7 mouse cellular contexts compared by ENCODE assay signal in the genomic region with DNA sequence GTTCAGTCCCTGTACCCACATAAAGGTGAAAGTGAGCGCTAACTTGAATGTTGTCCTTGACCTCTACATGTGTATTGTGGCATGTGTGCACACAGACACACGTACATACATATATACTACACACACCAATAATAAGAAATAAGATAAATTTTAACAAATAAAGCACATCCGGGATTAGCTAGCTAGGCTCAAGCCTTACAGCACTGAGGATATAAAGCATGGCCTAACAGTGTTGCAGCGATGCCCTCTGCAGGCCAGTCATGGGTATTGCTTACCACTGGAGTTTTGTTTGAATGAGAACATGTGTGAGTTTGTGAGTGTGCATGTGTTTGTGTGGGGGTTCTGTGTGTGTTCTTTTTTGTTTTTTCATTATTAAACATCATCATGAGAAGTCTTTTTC. TPM values are rescaled to one million over a fixed set of nuclear protein-coding genes. Genes with fewer than 3 reads are reported as not detected.
DNase-seq lines count a peak whose midpoint lies in the region; ATAC-seq and TF ChIP-seq lines count a peak whose summit lies in the region.

No protein-coding gene starts in this region.

- H3K4me2 ChIP-seq in hindbrain, postnatal 0 days (ENCODE audit: low read depth, low read length) = no peak overlapping the region
- no peak overlapping the region for H3K4me2 ChIP-seq in midbrain, postnatal 0 days (ENCODE audit: low read depth, low read length, poor library complexity, severe bottlenecking)

- ATAC-seq in G1E (ENCODE audit: extremely low read depth, insufficient number of reproducible peaks, low FRiP score, poor library complexity, severe bottlenecking) = peak; percentile 61
- peak; percentile 75 for ATAC-seq in hindbrain, postnatal 0 days
- peak; percentile 71; the same call in 1 of the 2 replicates for ATAC-seq in midbrain, postnatal 0 days (ENCODE audit: low FRiP score)

- H3K27ac ChIP-seq in hindbrain, postnatal 0 days = no peak overlapping the region
- no peak overlapping the region for H3K27ac ChIP-seq in midbrain, postnatal 0 days (ENCODE audit: low read depth, low read length)

- DNase-seq in layer of hippocampus, postnatal 10 days (ENCODE audit: low spot score in 2 of 2) = peak; percentile 42 to 53
- DNase-seq in layer of hippocampus, adult 9-11 months = no peak
- no peak for DNase-seq in G1E (ENCODE audit: low spot score)
- DNase-seq in c-Kit-positive CD71-positive TER-119-positive erythroid progenitor cells, embryonic 14.5 days (ENCODE audit: low spot score) = peak; percentile 6
- DNase-seq in hindbrain, postnatal 0 days (ENCODE audit: low spot score) = peak; percentile 69
- DNase-seq in midbrain, postnatal 0 days (ENCODE audit: low spot score) = peak; percentile 69
- no peak for DNase-seq in gastrocnemius, adult 18-20 months (ENCODE audit: low spot score)

- no peaks in the 10 kb centered on the region for H3K4me1 ChIP-seq in G1E (ENCODE audit: insufficient read depth, low read depth, low read length)
- no peaks in the 10 kb centered on the region for H3K4me1 ChIP-seq in hindbrain, postnatal 0 days (ENCODE audit: insufficient read depth, low read length)
- no peaks in the 10 kb centered on the region for H3K4me1 ChIP-seq in midbrain, postnatal 0 days (ENCODE audit: insufficient read depth, low read length)

- peaks cover 56% of the 10 kb centered on the region for H3K36me3 ChIP-seq in G1E (replicated peaks)
- peaks cover 30% of the 10 kb centered on the region for H3K36me3 ChIP-seq in hindbrain, postnatal 0 days (ENCODE audit: insufficient read depth, low read length)
- peaks cover 23% of the 10 kb centered on the region for H3K36me3 ChIP-seq in midbrain, postnatal 0 days (ENCODE audit: insufficient read depth, low read length)

- no peaks in the 10 kb centered on the region for H3K9me3 ChIP-seq in G1E (replicated peaks)
- H3K9me3 ChIP-seq in hindbrain, postnatal 0 days (ENCODE audit: low read length) = no peaks in the 10 kb centered on the region
- no peaks in the 10 kb centered on the region for H3K9me3 ChIP-seq in midbrain, postnatal 0 days (ENCODE audit: low read length)

- no peaks in the 10 kb centered on the region for H3K27me3 ChIP-seq in G1E (ENCODE audit: insufficient read depth, low read length)
- H3K27me3 ChIP-seq in hindbrain, postnatal 0 days (ENCODE audit: insufficient read depth, low read length) = no peaks in the 10 kb centered on the region
- no peaks in the 10 kb centered on the region for H3K27me3 ChIP-seq in midbrain, postnatal 0 days (ENCODE audit: insufficient read depth, low read length)

- peak; percentile 83 for TF ChIP-seq CTCF in G1E (IDR thresholded peaks at IDR 0.05; ENCODE audit: low read depth, low read length)
- peak; percentile 87 for TF ChIP-seq CTCF in hindbrain, postnatal 0 days (IDR thresholded peaks at IDR 0.05; ENCODE audit: low read depth)
- peak; percentile 92 for TF ChIP-seq CTCF in midbrain, postnatal 0 days (IDR thresholded peaks at IDR 0.05)

- H3K9ac ChIP-seq in hindbrain, postnatal 0 days (replicated peaks; ENCODE audit: low read length) = no peak overlapping the region
- no peak overlapping the region for H3K9ac ChIP-seq in midbrain, postnatal 0 days (replicated peaks; ENCODE audit: low read length, poor library complexity, severe bottlenecking)

- WGBS in hindbrain, postnatal 0 days = 66% methylated on average over 4 of the region's 4 CpGs
- 73% methylated on average over 4 of the region's 4 CpGs for WGBS in midbrain, postnatal 0 days

- no peak overlapping the region for H3K4me3 ChIP-seq in G1E (ENCODE audit: low read depth, low read length)
- no peak overlapping the region for H3K4me3 ChIP-seq in hindbrain, postnatal 0 days (ENCODE audit: low read length)
- no peak overlapping the region for H3K4me3 ChIP-seq in midbrain, postnatal 0 days (ENCODE audit: low read depth, low read length)

RNA-seq across cellular contexts. Expression of a gene that starts 47.2 kb away (rescaled TPM):
- 100 to 1,000 TPM; 125 to 134 TPM for total RNA-seq in layer of hippocampus, postnatal 10 days (2021)
- 32.7 and 33.7 TPM in 2 replicates for total RNA-seq in G1E (2014; fragmentation: Nextera tagmentation)
- total RNA-seq in G1E (2017) = 28.2 and 28.3 TPM in 2 replicates
- polyA plus RNA-seq in G1E (2012) = 6.0 and 8.4 TPM in 2 replicates
- total RNA-seq in hindbrain, postnatal 0 days (2014; rRNA removed) = 120 and 124 TPM in 2 replicates
- polyA plus RNA-seq in hindbrain, postnatal 0 days (2015; fragmentation: Nextera tagmentation; extraction: Ambion mirVana) = 81.7 and 86.5 TPM in 2 replicates
- 150 and 156 TPM in 2 replicates for total RNA-seq in midbrain, postnatal 0 days (2014; rRNA removed)
- polyA plus RNA-seq in midbrain, postnatal 0 days (2015; fragmentation: Nextera tagmentation; extraction: Ambion mirVana) = 92.3 and 94.1 TPM in 2 replicates
- total RNA-seq in gastrocnemius, adult 18-20 months (2021) = 10 to 100 TPM; 60.1 to 60.9 TPM

RNA-seq across cellular contexts. Expression of a gene that starts 48.6 kb away (rescaled TPM):
- 1 to 10 TPM; 7.0 to 8.5 TPM for total RNA-seq in layer of hippocampus, postnatal 10 days (2021)
- 30.4 and 34.8 TPM in 2 replicates for total RNA-seq in G1E (2014; fragmentation: Nextera tagmentation)
- total RNA-seq in G1E (2017) = 31.2 and 33.2 TPM in 2 replicates
- polyA plus RNA-seq in G1E (2012) = 4.6 and 8.0 TPM in 2 replicates
- 3.9 and 6.2 TPM in 2 replicates for total RNA-seq in hindbrain, postnatal 0 days (2014; rRNA removed)
- polyA plus RNA-seq in hindbrain, postnatal 0 days (2015; fragmentation: Nextera tagmentation; extraction: Ambion mirVana) = 12.0 and 13.1 TPM in 2 replicates
- total RNA-seq in midbrain, postnatal 0 days (2014; rRNA removed) = 3.9 and 6.9 TPM in 2 replicates
- polyA plus RNA-seq in midbrain, postnatal 0 days (2015; fragmentation: Nextera tagmentation; extraction: Ambion mirVana) = 9.8 and 10.6 TPM in 2 replicates
- 1 to 10 TPM; 4.0 to 4.9 TPM for total RNA-seq in gastrocnemius, adult 18-20 months (2021)

Comparison
In these comparisons a context has a peak if more than half of its experiments do, and no peak if none do; other contexts are left out.
1. DNase-seq: peak in layer of hippocampus, postnatal 10 days (2 of 2), c-Kit-positive CD71-positive TER-119-positive erythroid progenitor cells, embryonic 14.5 days (single experiment), hindbrain, postnatal 0 days (single experiment) and midbrain, postnatal 0 days (single experiment); none in layer of hippocampus, adult 9-11 months (single experiment), G1E (single experiment) and gastrocnemius, adult 18-20 months (single experiment).
2. Peak in every context shown above with its lines, with median percentiles within 50 percentile points of each other: ATAC-seq and CTCF ChIP-seq.